Mouse (Mus musculus): ENCODE results near the gene Dkk3. TPM values are rescaled to one million over a fixed set of nuclear protein-coding genes. Genes with fewer than 3 reads are reported as not detected.

The Dkk3 gene
- total and polyA plus RNA-seq, 2 experiments from 2014 or later, result 53.8 to 90.6 TPM

GRCm38 (mm10) chr7:112202194-112202593 lies 43.3 kb upstream of the Dkk3 start:
- H3K36me3 ChIP-seq (replicated peaks; ENCODE audit: control insufficient read depth, insufficient read depth, low read length), result no peaks in the 10 kb centered on the region
- ATAC-seq (ENCODE audit: insufficient read depth, low read depth) (no peak), DNase-seq (ENCODE audit: low spot score) (no peak)
- no peaks in the 10 kb centered on the region for H3K27me3 ChIP-seq (ENCODE audit: control insufficient read depth, insufficient read depth, low read length)
- no peak overlapping the region for H3K4me3 ChIP-seq (ENCODE audit: low read depth, low read length)
- no peak for TF ChIP-seq EP300 (IDR thresholded peaks at IDR 0.05; ENCODE audit: low read depth)
- no peak for TF ChIP-seq CTCF (IDR thresholded peaks at IDR 0.05; ENCODE audit: low read depth)
- H3K4me2 ChIP-seq (ENCODE audit: low read depth, low read length), result no peak overlapping the region
- WGBS, result 45% methylated on average over 4 of the region's 4 CpGs
- no peak overlapping the region for H3K27ac ChIP-seq (ENCODE audit: low read depth)
- no peaks in the 10 kb centered on the region for H3K9me3 ChIP-seq (replicated peaks; ENCODE audit: control insufficient read depth, low read length)
- H3K9ac ChIP-seq (replicated peaks; ENCODE audit: low read depth, low read length), result no peak overlapping the region
- H3K4me1 ChIP-seq (ENCODE audit: control insufficient read depth, insufficient read depth), result peaks cover 16% of the 10 kb centered on the region

- Histone ChIP-seq H3K27ac (ENCODE audit: low read depth) (no peak overlapping the region), H3K27me3 (ENCODE audit: control insufficient read depth, insufficient read depth, low read length) (no peaks in the 10 kb centered on the region), H3K9ac (replicated peaks; ENCODE audit: low read depth, low read length) (no peak overlapping the region), H3K36me3 (replicated peaks; ENCODE audit: control insufficient read depth, insufficient read depth, low read length) (no peaks in the 10 kb centered on the region), H3K4me3 (ENCODE audit: low read depth, low read length) (no peak overlapping the region), H3K9me3 (replicated peaks; ENCODE audit: control insufficient read depth, low read length) (no peaks in the 10 kb centered on the region), H3K4me1 (ENCODE audit: control insufficient read depth, insufficient read depth) (peaks cover 16% of the 10 kb centered on the region), H3K4me2 (ENCODE audit: low read depth, low read length) (no peak overlapping the region)
- TF ChIP-seq CTCF (IDR thresholded peaks at IDR 0.05; ENCODE audit: low read depth), result no peak
- TF ChIP-seq EP300 (IDR thresholded peaks at IDR 0.05; ENCODE audit: low read depth), result no peak
- 68% methylated on average over 4 of the region's 4 CpGs for WGBS
- DNase-seq (ENCODE audit: low spot score) (no peak), ATAC-seq (ENCODE audit: insufficient read depth, low read depth) (no peak)
Observed at GRCm38 (mm10) chr7:112200761-112201160, 41.9 kb upstream of the Dkk3 start.

GRCm38 (mm10) chr7:112199343-112199742 lies 40.5 kb upstream of the Dkk3 start:
- TF ChIP-seq CTCF (IDR thresholded peaks at IDR 0.05; ENCODE audit: low read depth) (no peak), EP300 (IDR thresholded peaks at IDR 0.05; ENCODE audit: low read depth) (no peak)

GRCm38 (mm10) chr7:112197461-112197860 lies 38.6 kb upstream of the Dkk3 start:
- Histone ChIP-seq H3K4me3 (ENCODE audit: low read depth, low read length) (no peak overlapping the region), H3K27me3 (ENCODE audit: control insufficient read depth, insufficient read depth, low read length) (no peaks in the 10 kb centered on the region), H3K36me3 (replicated peaks; ENCODE audit: control insufficient read depth, insufficient read depth, low read length) (no peaks in the 10 kb centered on the region), H3K9me3 (replicated peaks; ENCODE audit: control insufficient read depth, low read length) (no peaks in the 10 kb centered on the region), H3K4me1 (ENCODE audit: control insufficient read depth, insufficient read depth) (peaks cover 5% of the 10 kb centered on the region; the same call in 1 of the 2 replicates), H3K9ac (replicated peaks; ENCODE audit: low read depth, low read length) (no peak overlapping the region), H3K27ac (ENCODE audit: low read depth) (no peak overlapping the region), H3K4me2 (ENCODE audit: low read depth, low read length) (no peak overlapping the region)
- TF ChIP-seq EP300 (IDR thresholded peaks at IDR 0.05; ENCODE audit: low read depth) (no peak), CTCF (IDR thresholded peaks at IDR 0.05; ENCODE audit: low read depth) (no peak)
- WGBS, result 77% methylated on average over 8 of the region's 8 CpGs
- ATAC-seq (ENCODE audit: insufficient read depth, low read depth) (no peak), DNase-seq (ENCODE audit: low spot score) (no peak)

More at GRCm38 (mm10) chr7:112199343-112199742, 40.5 kb upstream of the Dkk3 start:
- no peak overlapping the region for H3K9ac ChIP-seq (replicated peaks; ENCODE audit: low read depth, low read length)
- peaks cover 4% of the 10 kb centered on the region; the same call in 1 of the 2 replicates for H3K4me1 ChIP-seq (ENCODE audit: control insufficient read depth, insufficient read depth)
- no peaks in the 10 kb centered on the region for H3K36me3 ChIP-seq (replicated peaks; ENCODE audit: control insufficient read depth, insufficient read depth, low read length)
- no peaks in the 10 kb centered on the region for H3K9me3 ChIP-seq (replicated peaks; ENCODE audit: control insufficient read depth, low read length)
- H3K27ac ChIP-seq (ENCODE audit: low read depth), result no peak overlapping the region
- 82% methylated on average over 3 of the region's 3 CpGs for WGBS
- ATAC-seq (ENCODE audit: insufficient read depth, low read depth) (no peak), DNase-seq (ENCODE audit: low spot score) (no peak)
- H3K4me3 ChIP-seq (ENCODE audit: low read depth, low read length), result no peak overlapping the region
- H3K4me2 ChIP-seq (ENCODE audit: low read depth, low read length), result no peak overlapping the region
- H3K27me3 ChIP-seq (ENCODE audit: control insufficient read depth, insufficient read depth, low read length), result no peaks in the 10 kb centered on the region

- ATAC-seq (ENCODE audit: insufficient read depth, low read depth) (no peak), DNase-seq (ENCODE audit: low spot score) (no peak)
- no peaks in the 10 kb centered on the region for H3K27me3 ChIP-seq (ENCODE audit: control insufficient read depth, insufficient read depth, low read length)
- H3K4me3 ChIP-seq (ENCODE audit: low read depth, low read length), result no peak overlapping the region
- no peaks in the 10 kb centered on the region for H3K36me3 ChIP-seq (replicated peaks; ENCODE audit: control insufficient read depth, insufficient read depth, low read length)
- 52% methylated on average over 5 of the region's 5 CpGs for WGBS
- H3K4me1 ChIP-seq (ENCODE audit: control insufficient read depth, insufficient read depth), result peaks cover 11% of the 10 kb centered on the region; the same call in 1 of the 2 replicates
- no peak overlapping the region for H3K27ac ChIP-seq (ENCODE audit: low read depth)
- no peak overlapping the region for H3K9ac ChIP-seq (replicated peaks; ENCODE audit: low read depth, low read length)
- H3K4me2 ChIP-seq (ENCODE audit: low read depth, low read length), result no peak overlapping the region
- H3K9me3 ChIP-seq (replicated peaks; ENCODE audit: control insufficient read depth, low read length), result no peaks in the 10 kb centered on the region
- TF ChIP-seq EP300 (IDR thresholded peaks at IDR 0.05; ENCODE audit: low read depth), result no peak
- no peak for TF ChIP-seq CTCF (IDR thresholded peaks at IDR 0.05; ENCODE audit: low read depth)
Observed at GRCm38 (mm10) chr7:112194286-112194685, 35.4 kb upstream of the Dkk3 start.

- Histone ChIP-seq H3K27ac (ENCODE audit: low read depth) (no peak overlapping the region), H3K9me3 (replicated peaks; ENCODE audit: control insufficient read depth, low read length) (no peaks in the 10 kb centered on the region), H3K4me2 (ENCODE audit: low read depth, low read length) (no peak overlapping the region), H3K36me3 (replicated peaks; ENCODE audit: control insufficient read depth, insufficient read depth, low read length) (no peaks in the 10 kb centered on the region), H3K27me3 (ENCODE audit: control insufficient read depth, insufficient read depth, low read length) (no peaks in the 10 kb centered on the region), H3K4me1 (ENCODE audit: control insufficient read depth, insufficient read depth) (peaks cover 16% of the 10 kb centered on the region; the same call in 1 of the 2 replicates), H3K4me3 (ENCODE audit: low read depth, low read length) (no peak overlapping the region), H3K9ac (replicated peaks; ENCODE audit: low read depth, low read length) (no peak overlapping the region)
- no peak for DNase-seq (ENCODE audit: low spot score)
- TF ChIP-seq CTCF (IDR thresholded peaks at IDR 0.05; ENCODE audit: low read depth), result no peak
- no peak for TF ChIP-seq EP300 (IDR thresholded peaks at IDR 0.05; ENCODE audit: low read depth)
- 81% methylated on average over 5 of the region's 5 CpGs for WGBS
- ATAC-seq (ENCODE audit: insufficient read depth, low read depth), result no peak
Observed at GRCm38 (mm10) chr7:112192778-112193177, 33.9 kb upstream of the Dkk3 start.
